Mouse (Mus musculus) erythroblast, embryonic 14.5 days (primary cell): ENCODE results near the gene Cdh1.

Source experiments
- GATA1 ChIP-seq: IDR thresholded peaks from 2 replicates; pipeline ENCODE4 v1.6.1; 2012; ENCODE audit warnings: low read length, inconsistent platforms, mixed read lengths
- TAL1 ChIP-seq: IDR thresholded peaks from 3 replicates; pipeline ENCODE4 v1.6.1; 2012; ENCODE audit warnings: low read length, inconsistent platforms, mixed read lengths

- no peak for TF ChIP-seq TAL1
- no peak for TF ChIP-seq GATA1
These were observed 21.6 kb upstream of the Cdh1 start for GRCm38 (mm10) chr8:106581344-106582088.
